Mouse (Mus musculus) ovary, postnatal 14 days (tissue): ENCODE measurements around the gene Taldo1.
A peak's percentile ranks its signal among the peaks of the same experiment; 100 is the strongest.
"Not testable (repeated sequence)": the region's sequence is repeated elsewhere in the genome, so short reads cannot be mapped to it uniquely, and the experiment has no call there.

Experiments
- DNase-seq: peaks from one replicate; pipeline ENCODE4 v3.0.0; 2022; ENCODE audit warnings: low spot score

Gene Taldo1

DNA sequence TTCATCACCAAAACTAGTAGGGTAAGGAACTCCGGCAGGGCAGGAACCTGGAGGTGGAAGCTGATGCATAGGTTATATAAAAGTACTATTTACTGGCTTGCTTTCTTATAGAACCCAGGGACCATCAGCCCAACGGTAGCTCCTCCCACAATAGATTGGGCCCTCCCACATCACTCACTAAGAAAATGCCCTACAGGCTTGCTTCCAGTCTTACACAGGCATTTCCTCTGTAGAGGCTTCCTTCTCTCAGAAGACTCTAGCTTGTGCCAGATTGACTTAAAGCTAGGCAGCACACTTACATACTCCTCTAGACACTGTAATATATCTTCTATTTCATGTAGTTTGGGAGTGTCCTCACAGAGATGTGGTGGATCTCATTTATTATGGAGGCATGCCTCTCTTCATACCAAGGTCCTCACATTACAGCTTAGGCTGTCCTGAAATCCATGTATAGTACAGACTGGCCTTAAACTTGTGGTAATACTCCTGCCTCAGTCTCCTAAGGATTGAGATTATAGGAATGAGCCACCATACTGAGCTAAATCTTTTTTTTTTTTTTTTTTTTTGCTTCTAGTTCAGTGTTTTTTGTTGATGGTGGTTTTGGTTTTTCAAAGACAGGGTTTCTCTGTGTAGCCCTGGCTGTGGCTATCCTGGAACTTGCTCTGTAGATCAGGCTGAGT, 4.1 kb upstream of the Taldo1 start:
- DNase-seq = no peak

DNA sequence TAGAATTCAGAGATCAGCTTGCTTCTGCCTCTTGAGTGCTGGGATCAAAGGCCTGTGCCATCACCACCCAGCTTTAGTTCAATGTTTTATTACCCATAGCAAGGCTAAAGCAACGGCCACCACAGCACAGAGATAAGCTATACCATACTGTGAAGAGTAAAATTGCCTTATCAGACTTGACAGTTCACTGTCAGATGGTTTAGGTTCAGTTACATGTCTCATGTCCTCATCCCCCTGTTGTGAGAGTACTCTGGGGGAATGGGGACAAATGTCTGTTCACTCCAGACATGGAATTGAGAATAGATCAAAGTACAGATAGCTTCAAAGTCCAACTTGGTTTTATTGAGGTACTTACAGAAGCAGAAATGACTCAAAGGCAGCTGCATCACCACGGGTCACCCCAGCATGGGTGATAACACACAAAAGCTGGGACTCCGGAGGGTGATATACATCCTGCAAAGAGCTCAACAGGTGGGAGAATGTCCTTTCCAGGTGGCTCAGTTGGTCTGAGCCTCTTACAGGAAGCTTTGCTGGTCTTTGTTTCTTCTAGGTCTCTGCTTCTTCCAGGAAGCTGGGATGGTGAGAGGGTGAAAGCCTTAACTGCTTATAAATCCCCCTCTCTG, 3.4 kb upstream of the Taldo1 start:
- no peak for DNase-seq

DNA sequence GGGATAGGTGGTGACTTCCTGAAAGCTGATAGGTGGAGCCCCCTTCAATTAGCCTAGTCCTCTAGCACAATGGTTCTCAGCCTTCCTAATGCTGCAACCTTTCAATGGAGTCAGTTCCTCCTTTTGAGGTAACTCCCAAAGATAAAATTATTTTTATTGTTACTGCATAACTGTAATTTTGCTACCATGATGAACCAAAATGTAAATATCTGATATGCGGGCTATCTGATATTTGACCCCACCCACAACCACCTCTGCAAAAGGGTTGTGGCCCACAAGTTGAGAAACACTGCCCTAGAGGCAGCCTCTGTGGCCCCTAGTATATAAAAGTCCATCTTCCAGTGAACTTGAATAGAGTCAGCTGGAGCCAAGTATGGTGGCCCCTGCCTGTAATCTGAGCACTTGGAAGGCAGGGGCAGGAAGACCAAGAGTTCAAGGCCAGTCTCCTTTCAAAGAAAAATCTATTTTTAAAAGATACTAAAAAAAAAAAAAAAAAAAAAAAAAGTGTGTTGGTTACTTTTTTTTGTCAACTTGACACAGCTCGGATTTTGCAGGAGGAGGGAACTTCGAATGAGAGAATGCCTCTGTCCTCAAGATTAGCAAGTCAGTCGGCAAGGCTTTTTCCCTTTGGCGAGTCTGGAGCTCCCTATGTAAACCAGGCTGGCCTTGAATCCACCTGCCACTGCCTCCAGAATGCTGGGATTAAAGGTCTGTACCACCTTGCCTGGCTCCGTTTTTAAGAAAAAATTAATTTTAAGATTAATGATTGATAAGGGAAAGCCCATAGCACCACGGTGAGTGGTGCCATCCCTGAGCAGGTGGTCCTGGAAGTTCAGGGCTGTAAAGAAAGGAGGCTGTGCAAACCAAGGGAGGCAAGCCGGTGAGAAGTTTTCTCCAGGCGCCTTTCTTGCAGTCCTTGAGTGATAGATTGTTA, 1.4 kb upstream of the Taldo1 start:
- no peak for DNase-seq

DNA sequence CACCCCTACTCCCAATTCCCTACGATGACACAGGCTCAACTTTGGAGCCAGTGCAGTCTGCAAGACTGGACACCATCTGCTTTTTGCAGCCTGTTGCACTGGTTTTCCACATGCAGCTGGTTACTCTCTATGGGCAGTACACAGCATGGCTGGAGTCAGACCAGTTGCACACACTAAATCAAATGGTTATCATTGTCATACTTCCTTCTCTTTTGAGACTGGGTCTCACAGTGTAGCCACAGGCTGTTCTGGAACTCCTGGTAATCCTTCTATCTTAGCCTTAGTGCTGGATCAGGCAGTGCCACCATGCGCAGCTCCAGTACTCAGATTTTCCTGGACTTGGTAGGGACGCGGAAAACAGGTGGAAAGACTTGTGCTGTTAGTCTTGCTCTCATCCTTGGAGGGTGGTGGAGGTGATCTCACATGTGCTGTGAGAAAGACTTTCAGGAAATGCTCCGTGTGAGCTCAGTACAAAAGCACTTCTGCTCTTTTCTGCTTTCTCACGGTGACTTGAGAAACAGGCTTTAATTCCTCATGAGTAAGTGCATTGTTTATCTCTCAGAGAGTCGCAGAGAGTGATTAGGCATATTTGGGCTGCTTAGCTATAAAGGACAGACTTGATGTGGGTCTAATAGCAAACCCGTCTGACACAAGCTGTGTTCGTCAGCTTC, 688 bp downstream of the Taldo1 start:
- DNase-seq = no peak

DNA sequence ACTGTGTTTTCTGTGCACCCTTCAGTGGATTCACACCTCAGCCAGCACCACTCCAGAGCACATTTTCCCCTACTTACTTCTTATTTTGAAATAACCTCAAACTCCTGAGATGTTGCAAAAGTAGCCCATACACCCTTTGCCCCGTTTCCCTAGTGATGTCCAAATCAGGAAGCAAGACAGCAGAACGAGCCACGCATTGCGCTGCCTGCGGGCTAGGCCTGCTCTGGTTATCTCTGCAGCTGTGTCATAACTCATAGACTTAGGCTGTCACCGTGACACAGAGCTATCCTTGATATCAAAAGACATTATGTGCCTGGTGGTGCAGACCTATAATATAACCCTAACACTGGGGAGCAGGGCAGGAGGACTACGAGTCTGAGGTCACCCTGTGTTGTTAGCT, 2.2 kb downstream of the Taldo1 start:
- no peak for DNase-seq

DNA sequence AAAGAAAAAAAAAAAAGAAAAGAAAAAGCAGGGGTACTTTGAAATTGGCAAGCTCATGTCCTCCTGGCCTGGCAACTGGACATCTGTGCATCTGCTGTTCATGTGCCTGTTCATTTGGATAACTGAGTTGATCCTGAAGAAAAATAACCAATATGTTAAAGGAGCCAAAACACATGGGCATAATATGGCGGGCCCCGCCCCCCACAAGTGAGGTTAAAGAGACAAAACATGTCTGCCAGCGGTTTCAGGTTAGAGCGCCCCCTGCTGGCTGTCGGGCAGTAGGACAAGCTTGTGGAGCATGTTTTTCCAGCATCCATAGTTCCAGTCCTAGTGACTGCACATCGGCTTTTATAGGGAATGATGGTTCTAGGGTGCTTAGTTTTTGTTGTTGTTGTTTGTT, 2.8 kb downstream of the Taldo1 start:
- DNase-seq = peak; percentile 54

DNA sequence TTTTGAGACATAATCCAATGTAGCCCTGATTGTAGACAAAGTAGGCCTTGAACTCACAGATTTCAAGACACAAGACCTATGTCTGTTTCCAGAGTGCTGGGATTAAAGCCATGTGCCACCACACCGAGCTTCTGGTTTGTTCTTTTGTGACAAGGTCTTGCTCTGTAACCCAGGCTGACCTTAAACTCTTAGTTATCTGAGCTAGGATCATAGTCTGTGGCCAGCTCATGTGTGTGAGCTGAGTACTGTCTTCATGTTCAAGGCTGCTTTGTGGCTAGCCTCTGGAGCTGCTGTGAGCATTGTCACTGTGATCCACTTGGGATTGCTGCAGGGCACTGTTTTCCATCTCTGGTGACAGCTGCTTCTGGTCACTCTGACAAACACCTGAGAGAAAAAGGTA, 3.3 kb downstream of the Taldo1 start:
- no peak for DNase-seq

DNA sequence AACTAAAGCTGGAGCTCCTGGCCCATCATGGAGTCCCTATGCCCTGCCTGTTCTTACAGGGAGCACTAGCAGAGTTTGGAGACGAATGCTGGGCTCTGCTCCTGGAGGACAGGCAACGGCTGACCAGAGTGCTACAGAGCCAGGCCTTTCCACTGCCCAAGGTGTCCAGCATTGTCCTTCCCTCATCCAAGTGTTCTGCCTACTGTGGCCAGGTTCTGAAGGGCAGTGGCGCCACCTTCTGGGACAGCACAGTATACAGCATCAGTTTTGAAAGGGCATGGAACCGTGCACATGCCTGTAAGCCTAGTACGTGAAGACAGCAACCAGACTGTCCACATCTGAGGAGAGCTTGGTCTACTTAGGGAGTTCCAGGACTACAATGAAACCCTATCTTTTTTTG, 11.3 kb downstream of the Taldo1 start:
- DNase-seq = no peak

DNA sequence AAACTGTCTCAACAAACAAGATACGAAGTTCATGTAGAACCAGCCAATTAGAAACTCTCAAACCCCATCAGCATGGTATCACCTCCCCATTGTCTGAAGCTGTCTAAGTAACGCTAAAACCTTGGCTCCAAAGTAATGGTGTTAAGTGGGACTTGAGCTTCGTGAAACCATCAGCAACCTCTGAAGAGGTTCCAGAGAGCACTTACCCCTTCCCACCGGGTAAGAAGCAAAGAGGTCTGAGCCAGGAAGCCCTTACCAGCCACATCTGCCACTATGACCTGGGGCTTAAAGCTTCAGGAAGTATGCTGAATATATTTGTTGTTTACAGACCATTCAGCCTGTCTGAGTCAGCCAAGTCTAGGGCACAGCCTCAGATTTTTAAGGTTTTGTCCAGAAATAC, 13.5 kb downstream of the Taldo1 start:
- no peak for DNase-seq

DNA sequence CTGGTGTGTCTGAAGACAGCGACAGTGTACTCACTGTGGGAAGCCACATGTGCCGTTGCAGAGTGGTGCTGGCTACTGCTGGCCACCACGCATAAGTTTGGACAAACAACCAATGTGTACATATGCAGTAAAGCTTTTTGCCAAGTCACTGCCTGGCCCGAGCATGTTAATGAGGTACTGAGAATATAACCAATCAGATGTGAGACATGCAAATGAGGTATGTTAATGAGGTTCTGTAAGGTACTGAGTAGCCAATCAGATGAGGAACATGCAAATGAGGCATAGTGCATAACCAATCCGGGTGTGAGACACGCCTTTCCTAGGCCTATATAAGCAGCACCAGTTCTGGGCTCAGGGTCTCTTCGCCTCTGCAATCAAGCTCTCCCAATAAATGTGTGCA, 15.7 kb downstream of the Taldo1 start:
- DNase-seq = not testable (repeated sequence)

DNA sequence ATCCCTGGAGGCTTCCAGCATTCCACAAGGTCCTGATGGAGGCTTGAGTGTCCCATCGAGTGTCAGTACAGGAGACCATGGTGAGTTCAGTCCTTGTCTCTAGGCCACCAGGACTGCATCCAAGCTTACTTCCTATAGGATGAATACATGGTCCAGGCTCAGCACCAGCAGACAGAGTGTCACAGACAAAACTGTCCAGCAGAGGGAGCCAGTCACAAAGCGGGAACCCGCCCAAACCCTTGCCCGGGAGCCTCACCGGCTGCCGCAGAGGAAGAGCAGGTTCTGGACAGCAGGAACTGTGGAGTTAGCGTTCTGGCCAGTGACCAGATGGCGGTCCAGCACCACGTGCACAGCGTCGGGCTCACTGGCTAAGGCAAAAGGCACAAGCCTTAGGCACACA, 16.8 kb downstream of the Taldo1 start:
- DNase-seq = peak; percentile 88

DNA sequence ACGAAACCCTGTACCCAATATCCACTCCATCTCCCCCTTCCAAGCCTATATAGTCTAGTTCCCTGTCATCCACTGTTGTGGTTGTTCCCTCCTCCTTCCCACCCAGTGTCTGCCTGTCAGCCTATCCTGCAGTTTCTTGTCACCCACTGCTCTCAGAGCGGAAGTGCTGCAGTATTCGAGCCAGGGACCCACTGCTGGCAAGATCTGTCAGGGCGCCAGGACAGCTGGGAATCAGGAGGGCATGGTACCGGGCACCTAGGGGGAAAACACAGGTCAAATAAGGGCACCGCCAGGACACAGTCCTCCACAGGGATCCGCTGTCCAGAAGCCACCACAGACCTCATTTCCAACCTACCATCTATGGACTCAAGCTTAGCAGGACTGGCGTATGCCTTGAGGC, 18.6 kb downstream of the Taldo1 start:
- no peak for DNase-seq

DNA sequence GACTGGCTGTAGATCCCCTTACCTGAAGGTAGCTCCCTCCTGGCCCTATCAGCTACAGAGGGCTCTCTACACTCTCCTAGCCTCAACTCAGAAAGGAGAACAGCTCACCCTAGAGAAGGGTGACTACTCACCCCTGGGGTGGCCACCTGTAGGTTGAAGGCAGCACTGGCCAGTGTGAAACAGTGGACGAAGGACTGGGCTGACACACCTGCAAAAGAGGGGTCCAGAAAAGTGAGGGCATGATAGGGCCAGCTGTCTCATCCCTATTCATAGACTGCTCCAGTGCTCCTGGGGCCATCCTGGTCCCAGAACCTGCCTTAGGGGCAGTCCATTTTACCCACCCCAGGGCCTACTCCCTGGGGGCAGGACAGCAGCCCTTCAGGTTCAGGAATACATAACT, 19.7 kb downstream of the Taldo1 start:
- DNase-seq = no peak

DNA sequence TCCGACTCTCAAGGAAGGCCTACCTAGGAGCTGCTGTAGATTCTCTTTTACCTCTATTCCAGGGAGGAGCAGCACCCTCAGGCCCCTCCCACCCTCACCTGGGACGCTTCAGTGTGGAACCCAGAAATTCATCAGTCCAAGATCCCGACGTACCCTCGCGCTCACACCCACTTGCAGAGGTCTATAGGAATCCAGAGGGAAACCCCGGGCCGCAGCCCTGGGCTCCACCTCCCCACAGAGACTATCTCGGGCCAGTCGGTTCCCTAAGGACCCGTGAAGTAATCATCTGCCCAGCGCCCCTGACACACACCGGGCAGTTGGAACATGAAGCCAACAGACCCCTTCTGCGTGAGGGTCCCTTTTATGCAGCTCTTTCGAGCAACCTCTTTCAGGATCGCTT, 21.3 kb downstream of the Taldo1 start:
- no peak for DNase-seq

DNA sequence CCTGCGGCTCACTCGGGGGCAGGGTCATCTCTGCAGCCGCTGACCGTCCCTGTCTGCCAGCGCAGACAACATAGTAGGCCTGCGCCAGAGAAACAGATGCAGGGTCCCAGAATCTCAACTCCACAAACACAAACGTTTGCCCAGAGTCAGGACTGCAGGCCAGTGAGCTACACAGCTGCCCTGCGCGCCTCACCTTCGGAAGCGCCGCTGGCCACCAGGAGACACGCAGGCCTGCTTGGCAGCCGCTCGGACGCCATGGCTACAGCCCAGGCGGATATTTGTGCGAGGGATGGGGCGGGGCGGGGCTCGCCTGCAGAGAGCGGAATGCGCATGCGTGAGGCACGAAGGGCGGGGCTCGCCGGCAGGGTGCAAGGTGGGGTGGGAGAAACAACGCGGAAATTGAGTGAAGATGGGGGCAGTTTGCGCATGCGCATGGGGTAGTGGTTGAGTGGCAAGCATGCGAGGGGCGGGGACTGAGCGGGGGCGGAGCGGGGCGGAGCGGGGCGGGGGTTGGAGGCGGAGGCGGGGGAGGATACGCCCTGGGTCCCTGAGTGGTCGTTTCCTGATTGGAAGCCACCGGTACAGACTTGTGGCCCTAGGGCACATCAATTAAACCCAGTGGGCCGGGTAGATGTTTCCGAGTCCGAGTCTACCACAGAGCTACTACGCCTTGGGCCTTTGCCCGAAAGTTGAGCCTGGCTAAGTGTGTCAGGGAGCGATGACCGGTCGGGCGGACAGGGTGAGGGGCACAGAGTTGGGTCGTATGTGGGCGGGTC, 22.0 kb downstream of the Taldo1 start, which contains the start of gene Gatd1:
Gene Gatd1 (minus strand): TSS at position 328 of the 776 bp plus-strand sequence.
- DNase-seq = peak; percentile 99

DNA sequence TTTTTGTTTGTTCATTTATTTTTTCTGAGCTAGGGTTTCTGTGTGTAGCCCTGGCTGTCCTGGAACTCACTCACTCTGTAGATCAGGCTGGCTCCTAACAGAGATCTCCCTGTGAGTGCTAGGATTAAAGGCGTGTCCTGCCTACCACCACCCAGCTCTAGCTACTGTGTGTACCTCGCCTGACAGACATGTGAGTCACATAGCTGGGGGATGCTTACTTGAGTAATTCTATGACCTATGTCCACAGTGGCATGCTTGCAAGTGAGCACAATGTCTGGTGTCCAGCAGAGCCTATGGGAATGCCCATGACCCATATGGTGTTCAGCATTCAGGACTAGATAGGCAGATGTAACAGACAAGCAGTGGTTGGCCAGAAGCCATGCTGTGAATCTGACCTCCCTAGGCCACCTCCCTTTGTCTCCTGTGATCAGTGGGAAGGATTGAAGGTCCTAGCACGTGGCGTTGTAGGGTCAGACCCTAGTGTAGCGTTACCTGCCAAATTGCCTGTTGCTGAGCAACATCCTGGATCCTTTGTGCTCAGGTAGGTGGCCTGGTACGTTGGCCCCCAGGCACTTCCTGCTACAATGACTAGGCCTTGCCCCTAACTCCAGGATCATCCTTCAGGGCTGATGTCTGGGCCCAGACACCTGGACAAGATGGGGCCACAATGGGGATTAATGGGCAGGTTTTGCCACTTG, 24.3 kb downstream of the Taldo1 start:
- no peak for DNase-seq

DNA sequence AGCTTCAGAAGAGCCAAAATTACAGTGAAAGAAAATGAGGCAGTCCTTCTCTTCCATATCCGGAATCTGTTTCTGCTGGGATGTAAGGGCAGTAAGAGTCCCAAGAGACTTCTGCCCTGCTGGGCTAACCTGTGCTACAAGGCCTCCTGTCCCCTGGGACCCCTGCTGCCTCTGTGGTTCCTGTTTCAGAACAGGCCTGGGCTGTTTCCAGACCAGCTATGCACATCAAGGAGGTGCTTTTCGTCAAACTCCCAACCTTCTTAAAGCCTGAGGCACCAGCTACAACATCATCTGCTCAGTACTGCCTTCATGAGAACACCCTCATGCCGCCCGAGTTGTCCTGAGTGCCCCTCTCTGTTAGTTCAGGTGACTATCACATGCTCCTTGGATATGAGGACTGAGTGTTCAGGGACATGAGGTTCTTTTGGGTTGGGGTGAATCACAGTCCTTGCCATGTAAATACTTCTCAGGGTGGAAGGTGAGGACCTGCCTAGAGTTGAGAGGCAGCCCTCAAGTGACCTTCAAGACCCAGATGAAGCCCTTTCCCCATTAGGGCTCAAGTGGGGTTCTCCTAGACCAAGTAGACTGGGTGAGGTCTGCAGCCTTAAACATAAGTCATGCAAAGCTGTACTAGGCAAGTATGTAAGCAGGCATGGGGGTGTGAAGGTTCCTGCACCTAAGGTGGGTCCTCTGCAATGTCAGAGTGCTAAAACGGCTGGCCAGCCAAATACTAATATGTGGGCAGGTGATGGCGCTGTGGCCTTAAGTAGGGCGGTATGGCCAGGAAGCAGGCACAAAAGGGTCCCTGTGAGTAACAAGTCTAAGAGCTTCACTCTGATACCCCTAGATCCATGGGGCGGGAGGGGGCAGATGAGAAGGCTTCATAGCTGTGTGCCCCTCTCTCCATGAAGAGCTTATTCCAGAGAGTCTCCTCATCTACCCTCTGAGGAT, 26.0 kb downstream of the Taldo1 start:
- DNase-seq = no peak

DNA sequence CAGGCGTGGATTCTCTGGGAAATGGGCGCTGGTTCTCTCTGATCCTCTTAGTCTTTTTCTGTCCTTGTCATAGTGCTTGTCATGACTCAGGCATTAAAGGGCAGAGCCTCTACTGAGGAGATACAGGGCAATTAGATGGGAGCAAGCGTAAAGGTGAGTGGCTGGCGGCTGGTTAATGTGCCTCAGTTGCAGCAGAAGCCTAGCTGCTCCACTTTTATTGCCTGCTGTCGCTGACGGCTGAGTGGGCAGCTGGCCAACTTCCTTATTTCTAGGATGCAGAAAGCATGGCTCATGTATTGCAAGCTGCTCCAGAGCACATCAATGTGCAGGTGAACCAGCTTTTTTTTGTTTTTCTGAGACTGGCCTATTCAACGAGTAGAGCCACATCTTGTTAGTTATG, 27.0 kb downstream of the Taldo1 start:
- DNase-seq = no peak

DNA sequence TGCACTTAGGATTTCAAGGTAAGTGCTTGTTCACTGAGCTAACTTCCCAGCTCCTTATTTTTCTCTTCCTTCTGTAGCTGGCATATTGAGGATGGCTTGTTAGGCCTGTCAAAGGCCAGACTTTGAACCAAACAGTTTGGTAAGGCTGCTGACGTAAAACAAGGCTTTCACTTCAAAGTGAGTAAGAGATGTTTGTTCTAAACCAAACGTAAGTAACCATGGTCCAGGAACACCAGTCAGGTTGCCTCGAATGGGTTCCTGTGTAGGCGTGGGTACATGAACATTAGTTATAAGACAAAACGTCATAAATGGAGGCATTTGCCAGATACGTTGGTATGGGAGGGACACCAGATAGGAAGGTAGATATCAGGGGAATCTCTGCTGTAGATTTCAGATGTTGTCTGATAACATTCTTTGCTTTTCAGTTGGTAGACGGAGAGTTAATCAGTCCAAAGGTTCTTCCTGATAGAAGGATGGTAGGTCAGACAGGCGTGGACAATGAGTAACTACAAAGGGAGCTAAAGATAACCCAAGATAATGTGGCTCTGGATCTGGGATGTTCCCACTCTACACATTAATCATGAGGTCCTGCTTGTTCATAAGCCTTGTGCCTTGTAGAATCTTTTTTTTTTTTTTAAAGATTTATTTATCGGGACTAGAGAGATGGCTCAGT, 28.2 kb downstream of the Taldo1 start:
- DNase-seq = no peak
